Mouse (Mus musculus) testis, adult 2 months (tissue): Measurements from ENCODE around the gene Ncor2.

Source experiments
- CTCF ChIP-seq: fragments of 200-500 bp; IDR thresholded peaks from 2 replicates; pipeline ENCODE4 v1.5.1; 2012; ENCODE audit warnings: low read depth, mild to moderate bottlenecking, inconsistent platforms, low read length, moderate library complexity; ENCODE audit not compliant: control insufficient read depth, insufficient read depth, insufficient replicate concordance
- POLR2A ChIP-seq: fragments of 200-500 bp; IDR thresholded peaks from 2 replicates; pipeline ENCODE4 v1.6.1; 2012; ENCODE audit warnings: low read depth, mild to moderate bottlenecking, inconsistent platforms, low read length, moderate library complexity; ENCODE audit not compliant: control insufficient read depth

DNA sequence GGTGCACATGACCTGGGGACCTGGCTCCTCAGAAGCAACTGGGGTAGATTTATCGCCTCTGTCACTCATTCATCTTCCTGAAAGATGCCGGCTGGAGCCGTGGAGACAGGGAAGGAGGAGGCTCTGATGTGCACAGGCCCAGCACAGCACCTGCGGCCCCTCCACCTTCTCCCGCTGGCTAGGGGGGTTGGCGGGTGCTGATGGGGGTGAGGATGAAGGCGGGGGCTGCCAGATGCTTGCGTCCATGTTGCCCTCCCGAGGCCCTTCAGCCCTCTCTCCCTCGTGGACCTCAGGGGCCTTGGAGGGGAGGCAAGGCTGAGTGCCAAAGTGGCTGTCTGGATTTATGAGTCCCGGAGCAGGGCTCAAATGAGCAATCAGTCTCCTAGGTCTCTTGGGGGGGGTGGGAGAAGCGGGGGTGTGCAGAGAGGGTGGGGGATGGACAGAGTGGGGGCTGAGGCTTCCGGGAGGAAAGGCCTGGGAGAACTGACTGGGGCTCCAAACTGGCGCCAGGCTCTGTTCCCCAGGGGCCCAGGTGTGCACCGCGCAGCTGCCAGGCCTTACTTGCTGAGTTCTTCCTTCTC lies 110.6 kb downstream of the Ncor2 start:
- TF ChIP-seq CTCF = no peak
- no peak for TF ChIP-seq POLR2A
